In genomic region chr15:95024401-95024800, GRCm38 (mm10) we compare ENCODE assay signal across 18 mouse cellular contexts.
"Had no signal": no experiment of that assay in that cellular context is flagged by ENCODE, and none has a peak within 500 bp of the region (broad histone marks: within the 10 kb centered on the region; RNA-seq: fewer than 3 reads in every experiment).

No protein-coding gene starts in this region.

- H3K36me3 ChIP-seq: midbrain, embryonic 10.5 days; midbrain, embryonic 12.5 days; neural tube, embryonic 13.5 days; neural tube, embryonic 15.5 days had no signal

- H3K9ac ChIP-seq: lung, embryonic 14.5 days; midbrain, embryonic 12.5 days; neural tube, embryonic 13.5 days; neural tube, embryonic 15.5 days had no signal

- DNase-seq: lung, adult 18-20 months; lung, embryonic 14.5 days; lung, postnatal 10 days; lung, postnatal 4 days; midbrain, embryonic 14.5 days; retina, postnatal 1 day; right cerebral cortex, postnatal 14 days; right cerebral cortex, postnatal 4 days; spleen, adult 18-20 months; thymus, adult 2 months; thymus, postnatal 25 days; thymus, postnatal 4 days had no signal

- H3K4me2 ChIP-seq: lung, embryonic 14.5 days; midbrain, embryonic 12.5 days; neural tube, embryonic 13.5 days; neural tube, embryonic 15.5 days had no signal

- H3K4me1 ChIP-seq: midbrain, embryonic 10.5 days had no signal

- H3K9me3 ChIP-seq: midbrain, embryonic 10.5 days; midbrain, embryonic 12.5 days; neural tube, embryonic 13.5 days; neural tube, embryonic 15.5 days had no signal

- H3K27me3 ChIP-seq: midbrain, embryonic 12.5 days; neural tube, embryonic 13.5 days; neural tube, embryonic 15.5 days had no signal

- H3K27ac ChIP-seq: midbrain, embryonic 10.5 days; midbrain, embryonic 12.5 days; neural tube, embryonic 13.5 days; neural tube, embryonic 15.5 days had no signal

- ATAC-seq: midbrain, embryonic 16.5 days had no signal

- H3K4me3 ChIP-seq: midbrain, embryonic 10.5 days; midbrain, embryonic 12.5 days; myocyte; neural tube, embryonic 13.5 days; neural tube, embryonic 15.5 days had no signal
